Mouse (Mus musculus): ENCODE results near the gene Calhm2. TPM values are rescaled to one million over a fixed set of nuclear protein-coding genes. Genes with fewer than 3 reads are reported as not detected.

The Calhm2 gene
- 0.42 and 0.78 TPM in 2 replicates for polyA plus RNA-seq (2014; fragmentation: Nextera tagmentation; extraction: Ambion mirVana)

DNA sequence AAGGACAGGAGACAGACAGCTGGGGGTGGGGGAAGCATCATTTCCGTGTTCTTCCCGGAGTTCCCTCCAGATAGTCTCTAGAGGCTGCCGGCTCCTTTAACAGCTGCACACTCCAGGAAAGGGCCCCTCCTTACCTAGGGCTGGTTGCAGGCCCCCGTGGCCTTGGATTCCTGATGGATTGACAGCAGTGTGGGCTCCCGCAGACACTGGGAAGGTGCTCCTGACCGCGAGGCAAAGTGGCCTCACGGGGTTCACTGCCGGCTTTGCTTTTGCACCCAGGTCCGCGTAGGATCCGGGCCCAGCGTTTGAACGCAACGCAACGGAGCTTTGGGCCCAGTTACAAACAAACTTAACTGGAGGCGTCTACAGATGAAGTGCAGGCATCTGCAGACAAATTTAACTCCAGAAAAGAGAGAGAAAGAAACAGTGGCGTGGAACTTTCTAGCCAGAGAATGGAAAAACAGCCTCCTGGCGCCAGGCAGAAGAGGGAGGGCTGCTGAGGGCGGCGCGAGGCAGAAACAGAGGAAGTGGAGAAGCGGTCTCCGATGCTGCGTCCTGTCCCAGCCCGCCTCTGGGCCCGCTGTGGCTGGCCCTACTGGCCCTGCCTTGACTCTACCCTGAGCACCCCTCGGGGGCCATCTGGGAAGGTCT, at the start of gene Calhm2:
TSS of gene Calhm2 (minus strand) at position 524 of the 651 bp plus-strand sequence.
- Histone ChIP-seq H3K4me3 (ENCODE audit: low read depth, low read length) (peak within 1 kb of the TSS; percentile 18), H3K27ac (ENCODE audit: low read depth, low read length) (no peak within 1 kb of the TSS), H3K9ac (ENCODE audit: low read depth, low read length) (peak within 1 kb of the TSS; percentile 45; the same call in 1 of the 2 replicates), H3K4me2 (replicated peaks; ENCODE audit: low read depth, low read length) (peak within 1 kb of the TSS; percentile 35), H3K4me1 (replicated peaks; ENCODE audit: control insufficient read depth, insufficient read depth, low read length) (peaks cover 5% of the 10 kb centered on the region; the same call in 1 of the 2 replicates), H3K36me3 (ENCODE audit: control insufficient read depth, insufficient read depth, low read length) (no peaks in the 10 kb centered on the region), H3K9me3 (ENCODE audit: control insufficient read depth, low read length) (no peaks in the 10 kb centered on the region), H3K27me3 (ENCODE audit: control insufficient read depth, insufficient read depth, low read length) (no peaks in the 10 kb centered on the region)
- ATAC-seq (ENCODE audit: low FRiP score) (no peak), DNase-seq (ENCODE audit: low spot score) (peak; percentile 47)
- WGBS, result 14% methylated on average over 28 of the region's 28 CpGs

DNA sequence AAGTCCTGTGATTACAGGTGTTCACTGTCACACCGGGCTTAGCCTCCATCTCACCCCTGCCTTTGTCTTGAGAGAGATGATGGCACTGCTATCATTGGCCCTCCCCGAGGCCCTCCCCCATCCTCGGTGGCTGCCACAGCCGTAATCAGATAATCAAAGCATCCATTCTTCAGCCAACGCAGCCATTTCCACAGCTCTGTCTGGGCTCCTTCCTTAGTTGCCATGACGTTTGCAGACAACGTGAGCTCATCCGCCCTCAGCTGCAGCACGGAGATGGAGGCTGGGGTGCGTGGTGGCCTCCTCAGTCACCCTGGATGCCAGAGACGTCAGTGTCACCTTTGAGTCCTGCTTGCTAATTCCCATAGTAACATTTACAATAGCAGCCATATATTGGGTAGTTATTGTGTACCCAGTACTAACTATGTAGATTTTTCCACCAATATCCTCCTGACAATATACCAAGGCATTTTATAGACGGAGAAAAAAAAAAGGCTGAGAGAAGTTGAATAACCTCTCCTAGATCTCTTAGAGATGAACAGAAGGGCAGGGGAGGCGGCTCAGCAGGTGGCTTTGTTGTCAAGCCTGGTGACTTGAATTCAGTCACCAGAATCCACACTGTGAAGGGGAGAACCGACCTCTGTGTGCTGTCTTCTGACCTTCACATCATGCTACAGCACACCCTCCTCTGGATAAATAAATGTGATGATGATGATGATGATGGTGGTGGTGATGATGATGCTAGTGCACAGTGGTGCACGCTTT, 48.6 kb upstream of the Calhm2 start:
- no peaks in the 10 kb centered on the region for H3K36me3 ChIP-seq (ENCODE audit: control insufficient read depth, insufficient read depth, low read length)
- DNase-seq (ENCODE audit: low spot score), result no peak
- no peak overlapping the region for H3K9ac ChIP-seq (ENCODE audit: low read depth, low read length)
- H3K4me3 ChIP-seq (ENCODE audit: low read depth, low read length), result no peak overlapping the region
- H3K27ac ChIP-seq (ENCODE audit: low read depth, low read length), result no peak overlapping the region
- no peaks in the 10 kb centered on the region for H3K9me3 ChIP-seq (ENCODE audit: control insufficient read depth, low read length)
- H3K27me3 ChIP-seq (ENCODE audit: control insufficient read depth, insufficient read depth, low read length), result no peaks in the 10 kb centered on the region
- no peak for ATAC-seq (ENCODE audit: low FRiP score)
- H3K4me2 ChIP-seq (replicated peaks; ENCODE audit: low read depth, low read length), result no peak overlapping the region
- H3K4me1 ChIP-seq (replicated peaks; ENCODE audit: control insufficient read depth, insufficient read depth, low read length), result 0 out of 2 replicates have a peak, but pooled peaks cover 2% of the 10 kb centered on the region
- WGBS, result 50% methylated on average over 15 of the region's 15 CpGs

DNA sequence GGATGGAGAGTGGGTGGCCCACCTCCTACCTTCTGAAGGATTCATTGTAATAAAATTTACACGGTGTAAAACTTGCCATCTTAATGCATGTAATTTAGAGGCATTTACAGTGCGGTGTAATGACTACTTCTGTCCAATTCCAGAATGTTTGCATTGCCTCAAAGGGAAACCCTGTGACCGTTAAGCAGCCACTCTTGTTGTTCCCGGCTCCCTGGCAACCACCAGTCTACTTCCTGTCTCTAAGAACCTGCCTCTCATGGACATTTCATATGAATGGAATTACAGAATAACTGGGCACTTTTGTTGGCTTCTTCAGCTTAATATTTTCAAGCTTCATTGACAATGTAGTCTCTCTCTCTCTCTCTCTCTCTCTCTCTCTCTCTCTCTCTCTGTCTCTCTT, 46.6 kb upstream of the Calhm2 start:
- 77% methylated on average over 4 of the region's 4 CpGs for WGBS

DNA sequence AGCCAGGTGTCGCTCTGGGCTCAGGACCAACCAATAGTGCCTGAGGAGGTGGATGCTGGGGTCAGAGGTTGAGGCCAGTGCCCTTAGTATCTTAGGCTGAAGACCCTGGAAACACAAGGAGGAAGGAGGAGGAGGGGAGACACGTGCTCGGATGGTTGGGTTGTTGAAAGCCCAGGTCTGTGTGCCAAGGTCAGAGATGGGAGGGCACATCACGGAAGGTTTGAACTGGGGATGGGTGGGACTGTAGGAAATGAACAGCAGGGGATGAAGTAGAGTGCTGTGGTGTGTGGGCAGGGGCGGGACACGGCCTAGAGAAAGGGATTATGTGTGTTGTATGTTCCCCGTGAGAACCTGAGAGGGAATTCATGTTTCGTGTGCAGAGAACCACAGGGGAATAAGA, 46.1 kb upstream of the Calhm2 start:
- Histone ChIP-seq H3K27me3 (ENCODE audit: control insufficient read depth, insufficient read depth, low read length) (peaks cover 16% of the 10 kb centered on the region), H3K4me1 (replicated peaks; ENCODE audit: control insufficient read depth, insufficient read depth, low read length) (peaks cover 10% of the 10 kb centered on the region; the same call in 1 of the 2 replicates), H3K9ac (ENCODE audit: low read depth, low read length) (no peak overlapping the region), H3K4me2 (replicated peaks; ENCODE audit: low read depth, low read length) (no peak overlapping the region), H3K27ac (ENCODE audit: low read depth, low read length) (no peak overlapping the region), H3K9me3 (ENCODE audit: control insufficient read depth, low read length) (no peaks in the 10 kb centered on the region), H3K36me3 (ENCODE audit: control insufficient read depth, insufficient read depth, low read length) (no peaks in the 10 kb centered on the region), H3K4me3 (ENCODE audit: low read depth, low read length) (no peak overlapping the region)
- 73% methylated on average over 8 of the region's 8 CpGs for WGBS
- ATAC-seq (ENCODE audit: low FRiP score), result no peak
- DNase-seq (ENCODE audit: low spot score), result no peak

More for the DNA sequence above, 46.6 kb upstream of the Calhm2 start:
- Histone ChIP-seq H3K9ac (ENCODE audit: low read depth, low read length) (no peak overlapping the region), H3K27ac (ENCODE audit: low read depth, low read length) (no peak overlapping the region), H3K27me3 (ENCODE audit: control insufficient read depth, insufficient read depth, low read length) (peaks cover 10% of the 10 kb centered on the region), H3K36me3 (ENCODE audit: control insufficient read depth, insufficient read depth, low read length) (no peaks in the 10 kb centered on the region), H3K9me3 (ENCODE audit: control insufficient read depth, low read length) (no peaks in the 10 kb centered on the region), H3K4me1 (replicated peaks; ENCODE audit: control insufficient read depth, insufficient read depth, low read length) (peaks cover 5% of the 10 kb centered on the region; the same call in 1 of the 2 replicates), H3K4me2 (replicated peaks; ENCODE audit: low read depth, low read length) (no peak overlapping the region), H3K4me3 (ENCODE audit: low read depth, low read length) (no peak overlapping the region)
- ATAC-seq (ENCODE audit: low FRiP score), result no peak
- no peak for DNase-seq (ENCODE audit: low spot score)

DNA sequence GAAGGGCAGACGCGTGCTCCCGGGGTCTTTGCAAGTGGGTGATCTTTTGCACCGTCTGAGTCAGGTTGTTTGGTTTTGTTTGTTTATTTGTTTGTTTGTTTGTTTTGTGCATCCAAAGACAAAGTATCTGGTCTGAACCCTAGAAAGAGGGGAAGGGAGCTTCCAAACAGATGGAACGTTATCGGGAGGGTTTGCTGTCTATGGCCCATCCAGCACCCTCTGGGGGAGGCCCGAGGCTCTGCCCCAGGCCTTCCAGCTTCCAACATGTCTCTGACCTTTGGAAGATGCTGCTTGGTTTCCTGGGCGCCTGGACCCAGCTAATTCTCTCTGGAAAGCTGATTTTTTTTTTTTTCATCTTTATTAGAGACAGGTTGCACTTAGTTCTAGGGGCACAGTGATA, 41.9 kb upstream of the Calhm2 start:
- H3K27me3 ChIP-seq (ENCODE audit: control insufficient read depth, insufficient read depth, low read length), result peaks cover 31% of the 10 kb centered on the region
- H3K27ac ChIP-seq (ENCODE audit: low read depth, low read length), result no peak overlapping the region
- H3K4me2 ChIP-seq (replicated peaks; ENCODE audit: low read depth, low read length), result peak overlapping the region; percentile 98; the same call in 1 of the 2 replicates
- DNase-seq (ENCODE audit: low spot score) (no peak), ATAC-seq (ENCODE audit: low FRiP score) (no peak)
- 17% methylated on average over 8 of the region's 8 CpGs for WGBS
- H3K9ac ChIP-seq (ENCODE audit: low read depth, low read length), result no peak overlapping the region
- peaks cover 8% of the 10 kb centered on the region; the same call in 1 of the 2 replicates for H3K4me1 ChIP-seq (replicated peaks; ENCODE audit: control insufficient read depth, insufficient read depth, low read length)
- no peaks in the 10 kb centered on the region for H3K36me3 ChIP-seq (ENCODE audit: control insufficient read depth, insufficient read depth, low read length)
- no peaks in the 10 kb centered on the region for H3K9me3 ChIP-seq (ENCODE audit: control insufficient read depth, low read length)
- H3K4me3 ChIP-seq (ENCODE audit: low read depth, low read length), result no peak overlapping the region

DNA sequence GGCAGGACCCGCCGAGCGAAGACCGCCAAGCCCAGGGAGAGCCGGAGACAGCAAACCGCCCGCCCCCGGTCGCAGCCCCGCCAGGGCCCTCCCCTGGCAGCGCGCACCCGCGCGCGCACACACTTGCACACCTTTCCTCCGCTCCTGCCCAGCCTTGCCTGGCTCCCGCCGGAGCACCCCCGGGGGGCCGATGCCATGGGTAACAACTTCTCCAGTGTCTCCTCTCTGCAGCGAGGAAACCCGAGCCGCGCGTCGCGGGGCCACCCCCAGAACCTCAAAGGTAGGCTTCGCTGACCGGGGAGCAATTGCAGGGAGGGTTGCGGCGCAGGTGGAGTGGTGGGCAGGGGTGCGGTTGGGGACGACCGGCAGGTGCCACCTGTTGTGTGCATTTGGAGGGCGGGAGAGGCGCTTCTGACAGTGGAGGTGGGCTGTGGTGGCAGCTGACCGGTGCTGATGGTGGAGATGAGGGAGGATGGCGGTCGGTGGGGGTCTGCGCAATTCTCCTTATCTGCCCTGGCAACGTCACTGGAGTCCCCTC, 41.2 kb upstream of the Calhm2 start:
- H3K36me3 ChIP-seq (ENCODE audit: control insufficient read depth, insufficient read depth, low read length), result no peaks in the 10 kb centered on the region
- peak; percentile 24; the same call in 1 of the 2 replicates for ATAC-seq (ENCODE audit: low FRiP score)
- 0 out of 2 replicates have a peak overlapping the region, but pooled peaks have one; percentile 24 for H3K27ac ChIP-seq (ENCODE audit: low read depth, low read length)
- peak; percentile 50 for DNase-seq (ENCODE audit: low spot score)
- peaks cover 8% of the 10 kb centered on the region; the same call in 1 of the 2 replicates for H3K4me1 ChIP-seq (replicated peaks; ENCODE audit: control insufficient read depth, insufficient read depth, low read length)
- H3K27me3 ChIP-seq (ENCODE audit: control insufficient read depth, insufficient read depth, low read length), result peaks cover 31% of the 10 kb centered on the region
- H3K4me2 ChIP-seq (replicated peaks; ENCODE audit: low read depth, low read length), result peak overlapping the region; percentile 98
- H3K4me3 ChIP-seq (ENCODE audit: low read depth, low read length), result peak overlapping the region; percentile 71
- peak overlapping the region; percentile 68 for H3K9ac ChIP-seq (ENCODE audit: low read depth, low read length)
- H3K9me3 ChIP-seq (ENCODE audit: control insufficient read depth, low read length), result no peaks in the 10 kb centered on the region
- under 1% methylated on average over 37 of the region's 42 CpGs for WGBS

DNA sequence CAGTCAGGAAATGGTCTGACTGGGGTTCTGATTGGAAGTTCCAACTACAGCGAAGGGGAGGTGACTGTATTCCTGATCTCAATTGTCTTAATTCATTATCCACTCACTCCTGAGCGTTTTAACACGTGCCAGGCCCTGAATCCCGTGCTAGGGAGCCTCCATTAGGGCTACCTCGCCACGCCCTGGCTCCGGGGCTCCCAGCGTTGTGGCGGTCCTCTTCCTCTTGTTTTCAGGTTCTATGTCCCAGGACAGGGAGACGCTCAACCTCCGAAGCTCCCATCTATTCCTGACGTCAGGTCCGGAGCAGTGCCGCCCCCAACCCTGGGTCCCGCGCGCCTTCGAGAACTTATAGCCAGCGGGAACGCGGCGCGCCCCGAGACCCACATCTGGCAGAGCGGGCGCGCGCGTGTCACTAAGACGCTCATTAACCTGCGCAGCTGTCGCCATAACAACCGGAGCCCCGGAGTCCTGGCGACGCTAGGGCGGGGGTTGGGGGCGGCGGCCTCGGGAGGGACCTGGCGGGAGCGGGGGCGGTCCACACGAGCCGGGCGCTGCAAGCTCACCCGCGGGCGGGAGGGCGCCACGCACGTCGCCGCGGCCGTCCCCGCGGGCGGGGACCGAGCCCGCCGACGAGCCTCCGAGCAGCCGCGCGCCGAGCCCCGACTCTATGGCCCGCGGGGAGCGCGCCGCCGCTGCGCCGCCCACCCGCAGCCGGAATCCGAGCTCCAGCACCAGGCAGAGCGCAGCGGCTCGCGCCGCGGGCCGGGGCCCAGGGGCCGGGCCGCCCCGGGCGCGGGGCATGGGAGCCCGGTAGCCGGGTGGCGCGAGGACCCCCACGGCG, 40.6 kb upstream of the Calhm2 start, which contains the start of gene Neurl1a:
TSS of gene Neurl1a (plus strand) at position 390 of the 841 bp plus-strand sequence.
- H3K9me3 ChIP-seq (ENCODE audit: control insufficient read depth, low read length), result no peaks in the 10 kb centered on the region
- H3K27me3 ChIP-seq (ENCODE audit: control insufficient read depth, insufficient read depth, low read length), result peaks cover 31% of the 10 kb centered on the region
- peak within 1 kb of the TSS; percentile 71 for H3K4me3 ChIP-seq (ENCODE audit: low read depth, low read length)
- WGBS, result under 1% methylated on average over 91 of the region's 98 CpGs
- H3K4me1 ChIP-seq (replicated peaks; ENCODE audit: control insufficient read depth, insufficient read depth, low read length), result peaks cover 8% of the 10 kb centered on the region; the same call in 1 of the 2 replicates
- no peaks in the 10 kb centered on the region for H3K36me3 ChIP-seq (ENCODE audit: control insufficient read depth, insufficient read depth, low read length)
- DNase-seq (ENCODE audit: low spot score) (peak; percentile 78), ATAC-seq (ENCODE audit: low FRiP score) (peak; percentile 62)
- peak within 1 kb of the TSS; percentile 98 for H3K4me2 ChIP-seq (replicated peaks; ENCODE audit: low read depth, low read length)
- H3K27ac ChIP-seq (ENCODE audit: low read depth, low read length), result 0 out of 2 replicates have a peak within 1 kb of the TSS, but pooled peaks have one; percentile 24
- peak within 1 kb of the TSS; percentile 68 for H3K9ac ChIP-seq (ENCODE audit: low read depth, low read length)

DNA sequence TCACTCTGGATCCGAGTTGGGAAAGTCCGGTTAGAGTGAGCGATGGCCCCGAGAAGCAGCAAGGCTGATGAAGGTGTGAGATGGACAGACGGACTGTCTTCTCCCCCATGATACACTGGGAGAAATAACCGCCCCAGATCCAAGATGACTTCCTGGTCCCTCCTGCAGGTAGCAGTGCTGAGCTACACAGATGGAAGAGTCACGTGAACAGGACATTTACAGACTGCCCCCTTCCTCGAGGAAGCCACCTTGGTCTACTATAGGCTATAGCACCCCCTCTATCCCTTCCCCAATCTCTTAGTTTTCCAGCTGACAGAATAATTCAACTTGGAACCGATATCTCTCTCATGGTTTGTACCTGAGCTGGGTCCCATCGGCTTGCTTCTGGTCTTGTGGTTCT, 39.9 kb upstream of the Calhm2 start:
- no peak for ATAC-seq (ENCODE audit: low FRiP score)
- H3K4me2 ChIP-seq (replicated peaks; ENCODE audit: low read depth, low read length), result 0 out of 2 replicates have a peak overlapping the region, but pooled peaks have one; percentile 98
- H3K9ac ChIP-seq (ENCODE audit: low read depth, low read length), result no peak overlapping the region
- H3K27me3 ChIP-seq (ENCODE audit: control insufficient read depth, insufficient read depth, low read length), result peaks cover 31% of the 10 kb centered on the region
- no peak overlapping the region for H3K27ac ChIP-seq (ENCODE audit: low read depth, low read length)
- H3K36me3 ChIP-seq (ENCODE audit: control insufficient read depth, insufficient read depth, low read length), result no peaks in the 10 kb centered on the region
- DNase-seq (ENCODE audit: low spot score), result peak; percentile 40
- H3K9me3 ChIP-seq (ENCODE audit: control insufficient read depth, low read length), result no peaks in the 10 kb centered on the region
- peak overlapping the region; percentile 71; the same call in 1 of the 2 replicates for H3K4me3 ChIP-seq (ENCODE audit: low read depth, low read length)
- peaks cover 8% of the 10 kb centered on the region; the same call in 1 of the 2 replicates for H3K4me1 ChIP-seq (replicated peaks; ENCODE audit: control insufficient read depth, insufficient read depth, low read length)
- 22% methylated on average over 10 of the region's 10 CpGs for WGBS
